Mouse (Mus musculus) hindbrain, embryonic 14.5 days (tissue): Measurements from ENCODE around the gene 2610507B11Rik. TPM values are rescaled to one million over a fixed set of nuclear protein-coding genes. Genes with fewer than 3 reads are reported as not detected.

Experiments
- ATAC-seq: fragments of 200-750 bp; cut with Nextera tagmentation; 2 replicates; pipeline ENCODE4 v1.8.0; 2017; ENCODE audit warnings: moderate number of reproducible peaks, mild to moderate bottlenecking, moderate TSS enrichment, moderate library complexity; ENCODE audit not compliant: low FRiP score
- DNase-seq: peaks from one replicate; pipeline ENCODE4 v3.0.0-alpha.2; 2015; ENCODE audit warnings: low spot score
- H3K27ac ChIP-seq: fragments of 300-500 bp; sonication (generic); 2 replicates; pipeline ENCODE4 v1.5.1; 2014; ENCODE audit warnings: mild to moderate bottlenecking, moderate library complexity
- H3K27me3 ChIP-seq: fragments of 300-500 bp; sonication (generic); 2 replicates; pipeline ENCODE4 v1.6.1; 2014; ENCODE audit warnings: mild to moderate bottlenecking, low read length, mixed read lengths; ENCODE audit not compliant: control insufficient read depth, insufficient read depth
- H3K36me3 ChIP-seq: fragments of 300-500 bp; sonication (generic); replicated peaks from 2 replicates; pipeline ENCODE4 v1.6.1; 2014; ENCODE audit not compliant: control insufficient read depth, insufficient read depth
- H3K4me1 ChIP-seq: fragments of 300-500 bp; sonication (generic); replicated peaks from 2 replicates; pipeline ENCODE4 v1.6.1; 2014; ENCODE audit warnings: antibody characterized with exemption, low read length, mixed read lengths; ENCODE audit not compliant: control insufficient read depth, insufficient read depth
- H3K4me2 ChIP-seq: fragments of 300-500 bp; sonication (generic); replicated peaks from 2 replicates; pipeline ENCODE4 v1.6.1; 2014; ENCODE audit warnings: mild to moderate bottlenecking, moderate library complexity
- H3K4me3 ChIP-seq: fragments of 300-500 bp; sonication (generic); replicated peaks from 2 replicates; pipeline ENCODE4 v1.5.1; 2014; ENCODE audit warnings: mild to moderate bottlenecking, low read length
- H3K9ac ChIP-seq: fragments of 300-500 bp; sonication (generic); 2 replicates; pipeline ENCODE4 v1.6.1; 2014
- H3K9me3 ChIP-seq: fragments of 300-500 bp; sonication (generic); 2 replicates; pipeline ENCODE4 v1.6.1; 2016; ENCODE audit warnings: low read length; ENCODE audit not compliant: control insufficient read depth
- WGBS: fragments of 180-500 bp; shearing (Covaris S2); extraction: QIAGEN DNeasy Blood & Tissue Kit; methylation state at CpG from one replicate; pipeline ENCODE4 v1.1.7; 2014; 5-methylcytosine and 5-hydroxymethylcytosine counted together
- polyA plus RNA-seq: library from polyadenylated mRNA; unstranded; fragments of >200 nt; fragmentation: Nextera tagmentation; extraction: Ambion mirVana; gene quantifications from 2 replicates; pipeline ENCODE4 v1.2.1, GENCODE M21; 2014

2610507B11Rik gene
- polyA plus RNA-seq, 1 experiment from 2014 or later: 64.2 TPM

DNA sequence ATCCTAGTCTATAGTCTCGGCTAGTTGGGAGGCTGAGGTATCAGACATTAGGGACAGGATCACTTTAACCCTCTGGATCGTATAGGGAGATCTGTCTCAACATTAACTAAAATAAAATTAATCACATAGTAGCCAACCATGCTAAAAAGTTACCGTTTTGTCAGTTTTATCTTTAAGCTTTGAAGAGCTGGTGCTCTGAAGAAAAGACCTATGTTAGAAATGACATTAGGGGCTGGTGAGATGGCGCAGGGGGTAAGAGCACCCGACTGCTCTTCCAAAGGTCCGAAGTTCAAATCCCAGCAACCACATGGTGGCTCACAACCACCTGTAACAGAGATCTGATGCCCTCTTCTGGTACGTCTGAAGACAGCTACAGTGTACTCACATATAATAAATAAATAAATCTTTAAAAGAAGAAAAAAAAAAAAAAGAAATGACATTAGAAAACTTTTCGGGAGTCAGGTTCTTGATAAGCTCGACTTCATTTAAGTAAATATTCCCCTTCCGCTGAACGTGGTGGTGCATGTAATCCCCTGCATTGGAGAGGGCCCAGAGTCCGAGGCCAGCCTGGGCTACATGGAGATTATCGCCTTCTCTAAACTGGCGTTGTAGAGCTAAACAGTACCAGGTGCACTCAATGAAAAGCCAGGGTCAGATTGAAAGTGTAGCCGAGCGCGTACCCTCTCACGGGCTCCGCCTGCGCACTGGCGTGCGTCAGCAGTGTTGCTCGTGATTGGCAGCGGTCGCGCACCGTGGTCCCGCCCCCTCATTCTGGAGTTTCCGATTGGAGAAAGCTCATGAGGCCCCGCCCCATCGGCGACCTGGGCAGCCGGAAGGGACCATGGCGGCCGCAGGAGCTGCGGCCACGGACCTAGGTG lies 66.3 kb downstream of the 2610507B11Rik start, which contains the start of gene Pigs:
Gene Pigs, plus strand, starts transcription at position 782 of the 878 bp plus-strand sequence.
- H3K27me3 ChIP-seq: no peaks in the 10 kb centered on the region
- 12% methylated on average over 37 of the region's 37 CpGs for WGBS
- peak; percentile 91 for DNase-seq
- H3K36me3 ChIP-seq: peaks cover 11% of the 10 kb centered on the region; the same call in 1 of the 2 replicates
- H3K4me3 ChIP-seq: peak within 1 kb of the TSS; percentile 78
- no peaks in the 10 kb centered on the region for H3K9me3 ChIP-seq
- ATAC-seq: peak; percentile 94
- H3K9ac ChIP-seq: peak within 1 kb of the TSS; percentile 74
- peak within 1 kb of the TSS; percentile 82 for H3K4me2 ChIP-seq
- H3K27ac ChIP-seq: no peak within 1 kb of the TSS
- H3K4me1 ChIP-seq: peaks cover 13% of the 10 kb centered on the region

GRCm38 (mm10) chr11:78328512-78329056 lies 67.0 kb downstream of the 2610507B11Rik start:
- DNase-seq: no peak
- under 1% methylated on average over 39 of the region's 41 CpGs for WGBS
- ATAC-seq: peak; percentile 73
- Histone ChIP-seq H3K27ac (no peak overlapping the region), H3K4me2 (peak overlapping the region; percentile 82), H3K4me3 (peak overlapping the region; percentile 78), H3K36me3 (peaks cover 18% of the 10 kb centered on the region; the same call in 1 of the 2 replicates), H3K9ac (peak overlapping the region; percentile 74), H3K4me1 (peaks cover 9% of the 10 kb centered on the region), H3K27me3 (no peaks in the 10 kb centered on the region), H3K9me3 (no peaks in the 10 kb centered on the region)

GRCm38 (mm10) chr11:78332676-78333075 lies 71.1 kb downstream of the 2610507B11Rik start:
- peaks cover 55% of the 10 kb centered on the region for H3K36me3 ChIP-seq
- ATAC-seq: no peak
- WGBS: 94% methylated on average over 12 of the region's 12 CpGs

DNA sequence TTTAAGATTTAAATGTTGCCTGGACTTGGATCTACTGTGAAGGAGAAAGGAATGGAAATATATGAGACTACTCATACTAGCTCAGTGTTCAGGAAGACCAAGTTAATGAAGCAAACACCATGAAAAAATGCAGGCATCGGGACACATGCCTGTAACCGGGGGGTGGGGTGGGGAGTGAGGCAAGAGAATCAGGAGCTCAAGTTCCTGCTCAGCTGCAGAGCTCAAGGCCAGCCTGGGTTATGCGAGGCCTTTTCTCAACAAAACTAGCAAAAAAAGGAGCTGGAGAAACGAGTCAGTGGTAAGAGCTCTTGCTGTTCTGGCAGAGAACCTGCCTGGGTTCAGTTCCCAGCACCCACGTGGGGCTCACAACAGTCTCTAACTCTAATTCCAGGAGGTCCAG lies 72.4 kb downstream of the 2610507B11Rik start:
- ATAC-seq (no peak), DNase-seq (no peak)
- no peak overlapping the region for H3K4me2 ChIP-seq
- H3K4me1 ChIP-seq: peaks cover 7% of the 10 kb centered on the region
- H3K9me3 ChIP-seq: no peaks in the 10 kb centered on the region
- peaks cover 66% of the 10 kb centered on the region for H3K36me3 ChIP-seq
- 93% methylated on average over 5 of the region's 5 CpGs for WGBS
- H3K27ac ChIP-seq: no peak overlapping the region
- no peak overlapping the region for H3K9ac ChIP-seq
- no peaks in the 10 kb centered on the region for H3K27me3 ChIP-seq
- no peak overlapping the region for H3K4me3 ChIP-seq

More at GRCm38 (mm10) chr11:78332676-78333075, 71.1 kb downstream of the 2610507B11Rik start:
- no peak for DNase-seq
- no peak overlapping the region for H3K9ac ChIP-seq
- H3K4me2 ChIP-seq: no peak overlapping the region
- no peaks in the 10 kb centered on the region for H3K9me3 ChIP-seq
- no peaks in the 10 kb centered on the region for H3K27me3 ChIP-seq
- no peak overlapping the region for H3K4me3 ChIP-seq
- no peak overlapping the region for H3K27ac ChIP-seq
- H3K4me1 ChIP-seq: peaks cover 9% of the 10 kb centered on the region

DNA sequence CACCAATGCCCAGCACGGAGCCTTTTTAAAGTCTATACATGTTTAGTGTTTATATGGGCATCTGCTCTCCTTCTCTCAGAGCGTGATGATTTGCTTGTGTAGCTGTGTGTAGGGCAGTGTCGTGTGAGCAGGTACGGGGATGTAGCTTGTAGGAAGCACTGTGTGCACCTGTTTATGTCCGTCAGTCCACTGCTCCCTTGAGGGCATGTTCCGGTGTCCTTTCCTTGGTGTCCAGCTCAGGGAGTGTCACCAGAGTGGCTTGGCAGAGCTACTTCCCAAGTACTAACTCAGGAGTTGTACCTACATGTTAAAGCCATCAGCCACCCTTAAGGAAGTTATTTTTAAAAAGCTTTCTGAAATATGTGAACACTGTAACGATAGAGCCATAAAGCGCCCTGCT lies 75.5 kb downstream of the 2610507B11Rik start:
- ATAC-seq (no peak), DNase-seq (no peak)
- Histone ChIP-seq H3K36me3 (peaks cover 89% of the 10 kb centered on the region), H3K27ac (no peak overlapping the region), H3K4me1 (no peaks in the 10 kb centered on the region), H3K9ac (no peak overlapping the region), H3K9me3 (no peaks in the 10 kb centered on the region), H3K27me3 (no peaks in the 10 kb centered on the region), H3K4me3 (no peak overlapping the region), H3K4me2 (no peak overlapping the region)
- 96% methylated on average over 8 of the region's 8 CpGs for WGBS

Other genes with a start within 250 kb of the 2610507B11Rik start
- gene Dhrs13, start 229.5 kb upstream of the 2610507B11Rik start, polyA plus RNA-seq: 58.8 and 59.8 TPM in 2 replicates
- 92.4 and 98.4 TPM in 2 replicates for gene Flot2, start 223.8 kb upstream of the 2610507B11Rik start, polyA plus RNA-seq
- 30.3 and 32.6 TPM in 2 replicates for gene Eral1, start 181.4 kb upstream of the 2610507B11Rik start, polyA plus RNA-seq
- 28.7 and 31.0 TPM in 2 replicates for gene Fam222b, start 167.1 kb upstream of the 2610507B11Rik start, polyA plus RNA-seq
- 57.2 and 63.5 TPM in 2 replicates for gene Traf4, start 96.2 kb upstream of the 2610507B11Rik start, polyA plus RNA-seq
- gene Nek8, start 85.1 kb upstream of the 2610507B11Rik start, polyA plus RNA-seq: 4.6 and 6.0 TPM in 2 replicates
- gene Tlcd1, start 85.0 kb upstream of the 2610507B11Rik start, polyA plus RNA-seq: 13.4 and 16.6 TPM in 2 replicates
- gene Rpl23a, start 78.2 kb upstream of the 2610507B11Rik start, polyA plus RNA-seq: 880 and 1,029 TPM in 2 replicates
- gene Rab34, start 73.3 kb upstream of the 2610507B11Rik start, polyA plus RNA-seq: 46.4 and 53.2 TPM in 2 replicates
- 1.4 and 2.9 TPM in 2 replicates for gene Proca1, start 68.4 kb upstream of the 2610507B11Rik start, polyA plus RNA-seq
- gene Sdf2, start 16.0 kb upstream of the 2610507B11Rik start, polyA plus RNA-seq: 94.5 and 103 TPM in 2 replicates
- gene Supt6, start 15.8 kb upstream of the 2610507B11Rik start, polyA plus RNA-seq: 24.4 and 25.3 TPM in 2 replicates
- gene BC030499, start 29.1 kb downstream of the 2610507B11Rik start, polyA plus RNA-seq: 0.16 and 0.35 TPM in 2 replicates
- 5.6 and 9.2 TPM in 2 replicates for gene Spag5, start 39.8 kb downstream of the 2610507B11Rik start, polyA plus RNA-seq
- 278 and 292 TPM in 2 replicates for gene Aldoc, start 61.2 kb downstream of the 2610507B11Rik start, polyA plus RNA-seq
- 76.4 and 76.5 TPM in 2 replicates for gene Pigs, start 66.7 kb downstream of the 2610507B11Rik start, polyA plus RNA-seq
- 82.6 and 95.8 TPM in 2 replicates for gene Unc119, start 81.7 kb downstream of the 2610507B11Rik start, polyA plus RNA-seq
- gene Foxn1, start 124.8 kb downstream of the 2610507B11Rik start, polyA plus RNA-seq: not detected in 2 replicates
- not detected in 2 replicates for gene Slc13a2, start 160.5 kb downstream of the 2610507B11Rik start, polyA plus RNA-seq
- gene Slc46a1, start 203.9 kb downstream of the 2610507B11Rik start, polyA plus RNA-seq: 25.2 and 25.5 TPM in 2 replicates
- 52.0 and 55.1 TPM in 2 replicates for gene Sarm1, start 236.0 kb downstream of the 2610507B11Rik start, polyA plus RNA-seq
- 178 and 201 TPM in 2 replicates for gene Vtn, start 237.3 kb downstream of the 2610507B11Rik start, polyA plus RNA-seq
- gene Sebox, start 241.7 kb downstream of the 2610507B11Rik start, polyA plus RNA-seq: 0.21 TPM in 1 of 2 replicates, not detected in the other